Mouse (Mus musculus) bone marrow, adult 2 months (tissue): ENCODE measurements around the gene Usp7.

Source experiments
- CTCF ChIP-seq: fragments of 200-500 bp; IDR thresholded peaks from 2 replicates; pipeline ENCODE4 v1.5.1; 2011; ENCODE audit warnings: low read length, control low read depth; ENCODE audit not compliant: control insufficient read depth, insufficient read depth
- POLR2A ChIP-seq: fragments of 200-500 bp; IDR thresholded peaks from 2 replicates; pipeline ENCODE4 v1.6.1; 2011; ENCODE audit warnings: low read depth, mild to moderate bottlenecking, control low read depth, low read length, borderline replicate concordance; ENCODE audit not compliant: control insufficient read depth

GRCm38 (mm10) chr16:8821429-8821828, 29.3 kb upstream of the Usp7 start:
- TF ChIP-seq CTCF (no peak), POLR2A (no peak)
